Mouse (Mus musculus) heart, postnatal 0 days (tissue): ENCODE data around the gene Krr1.

Source experiments
- CTCF ChIP-seq: IDR thresholded peaks from 2 replicates; pipeline ENCODE4 v1.5.1; 2016; ENCODE audit warnings: antibody characterized with exemption, control low read depth, low read depth
- EP300 ChIP-seq: IDR thresholded peaks from 2 replicates; pipeline ENCODE4 v1.6.1; 2016; ENCODE audit warnings: antibody characterized with exemption, low read depth

GRCm38 (mm10) chr10:111925489-111925860 lies 47.0 kb upstream of the Krr1 start:
- TF ChIP-seq CTCF (peak; percentile 71), EP300 (no peak)
